In genomic region chr10:93541585-93541984, GRCm38 (mm10) we compare ENCODE assay signal across 32 mouse cellular contexts. TPM values are rescaled to one million over a fixed set of nuclear protein-coding genes. Genes with fewer than 3 reads are reported as not detected.
DNase-seq lines count a peak whose midpoint lies in the region; ATAC-seq and TF ChIP-seq lines count a peak whose summit lies in the region.
"Had no signal": no experiment of that assay in that cellular context is flagged by ENCODE, and none has a peak within 500 bp of the region (broad histone marks: within the 10 kb centered on the region; RNA-seq: fewer than 3 reads in every experiment).

No protein-coding gene starts in this region.

- no peak overlapping the region for H3K9ac ChIP-seq in kidney, postnatal 0 days (ENCODE audit: low read depth, low read length)
- H3K9ac ChIP-seq in CH12.LX (ENCODE audit: insufficient read depth, low read depth), result peak overlapping the region; percentile 85; the same call in 1 of the 2 replicates
- H3K9ac ChIP-seq: heart, embryonic 12.5 days; hindbrain, embryonic 12.5 days; limb, embryonic 12.5 days; liver, embryonic 12.5 days; midbrain, embryonic 13.5 days; neural tube, embryonic 13.5 days had no signal

- no peaks in the 10 kb centered on the region for H3K9me3 ChIP-seq in kidney, postnatal 0 days (replicated peaks; ENCODE audit: low read length)
- no peaks in the 10 kb centered on the region for H3K9me3 ChIP-seq in CH12.LX (replicated peaks; ENCODE audit: low read length)
- H3K9me3 ChIP-seq: heart, embryonic 12.5 days; hindbrain, embryonic 12.5 days; limb, embryonic 12.5 days; liver, embryonic 12.5 days; midbrain, embryonic 13.5 days; neural tube, embryonic 13.5 days had no signal

- H3K4me2 ChIP-seq in kidney, postnatal 0 days (ENCODE audit: low read length), result no peak overlapping the region
- no peak overlapping the region for H3K4me2 ChIP-seq in CH12.LX (ENCODE audit: insufficient read depth, low read depth, poor library complexity, severe bottlenecking)
- H3K4me2 ChIP-seq: heart, embryonic 12.5 days; hindbrain, embryonic 12.5 days; limb, embryonic 12.5 days; liver, embryonic 12.5 days; midbrain, embryonic 13.5 days; neural tube, embryonic 13.5 days had no signal

- no peak for ATAC-seq in kidney, postnatal 0 days (replicated peaks; ENCODE audit: low FRiP score, low read depth)
- peak; percentile 14 to 40; a peak in 2 of 4 replicates for ATAC-seq in hematopoietic stem cell, adult 5-6 weeks (replicated peaks in 1 of 2; ENCODE audit: insufficient read depth in 1 of 2, low FRiP score in 2 of 2, low TSS enrichment in 1 of 2, low read depth in 1 of 2, poor library complexity in 2 of 2, severe bottlenecking in 2 of 2)
- ATAC-seq in neutrophil, adult 5-6 weeks (ENCODE audit: extremely low read depth, insufficient number of reproducible peaks, low FRiP score, poor library complexity, severe bottlenecking), result peak; percentile 27; the same call in 1 of the 2 replicates
- ATAC-seq: forebrain, embryonic 14.5 days; liver, embryonic 12.5 days; midbrain, embryonic 13.5 days had no signal

- no peak for TF ChIP-seq POLR2A in CH12.LX (IDR thresholded peaks at IDR 0.05; ENCODE audit: low read depth, low read length)

- peak; percentile 10 for DNase-seq in kidney, postnatal 0 days (ENCODE audit: low spot score)
- no peak for DNase-seq in kidney, adult 9 months
- DNase-seq in CH12.LX (ENCODE audit: extremely low read depth), result no peak
- DNase-seq in urinary bladder, adult 2 months (ENCODE audit: low spot score), result no peak
- no peak for DNase-seq in layer of hippocampus, postnatal 14 days (ENCODE audit: low spot score in 2 of 2)
- DNase-seq in frontal cortex, postnatal 14 days (ENCODE audit: low spot score in 2 of 2), result no peak
- DNase-seq: cerebellum, adult 11 months; cerebellum, postnatal 10 days; heart, adult 18-20 months; heart, postnatal 10 days; kidney, adult 2 months; kidney, postnatal 25 days; layer of hippocampus, postnatal 36 days; lung, adult 2 months; lung, postnatal 14 days; right cerebral cortex, postnatal 4 days; thymus, adult 2 months had no signal

- H3K4me3 ChIP-seq in kidney, postnatal 0 days (replicated peaks; ENCODE audit: low read depth, low read length), result no peak overlapping the region
- no peak overlapping the region for H3K4me3 ChIP-seq in CH12.LX (replicated peaks in 1 of 3; ENCODE audit: low read depth in 2 of 3, low read length in 2 of 3, poor library complexity in 1 of 3)
- H3K4me3 ChIP-seq: heart, embryonic 12.5 days; hindbrain, embryonic 12.5 days; layer of hippocampus, adult 2 months; limb, embryonic 12.5 days; liver, embryonic 12.5 days; midbrain, embryonic 13.5 days; neural tube, embryonic 13.5 days had no signal

- no peaks in the 10 kb centered on the region for H3K36me3 ChIP-seq in kidney, postnatal 0 days (ENCODE audit: insufficient read depth, low read length)
- no peaks in the 10 kb centered on the region for H3K36me3 ChIP-seq in CH12.LX (replicated peaks in 1 of 2; ENCODE audit: control insufficient read depth in 1 of 2, insufficient read depth in 1 of 2, low read length in 1 of 2)
- H3K36me3 ChIP-seq: heart, embryonic 12.5 days; hindbrain, embryonic 12.5 days; limb, embryonic 12.5 days; liver, embryonic 12.5 days; midbrain, embryonic 13.5 days; neural tube, embryonic 13.5 days had no signal

- in situ Hi-C loops in CH12.LX (cut with MboI; ENCODE audit: low pct_ligation_motif_present, low pct_unique_long_range_greater_than_20kb, low sequenced_read_pairs), result loop anchor here (5.0 kb wide), 1 partner anchor 36 kb away; no protein-coding TSS in a partner anchor

- dilution Hi-C loops in CH12.LX (cut with MboI; ENCODE audit: extremely low pct_ligation_motif_present, extremely low pct_unique_long_range_greater_than_20kb, low sequenced_read_pairs), result no loop called here

- no peaks in the 10 kb centered on the region for H3K27me3 ChIP-seq in kidney, postnatal 0 days (ENCODE audit: insufficient read depth, low read length)
- no peaks in the 10 kb centered on the region for H3K27me3 ChIP-seq in CH12.LX (replicated peaks)

- H3K27ac ChIP-seq in kidney, postnatal 0 days, result no peak overlapping the region
- peak overlapping the region; percentile 99; the same call in 1 of the 2 replicates for H3K27ac ChIP-seq in CH12.LX (ENCODE audit: insufficient read depth, low read depth)
- H3K27ac ChIP-seq: hindbrain, embryonic 12.5 days; layer of hippocampus, adult 2 months; limb, embryonic 12.5 days; liver, embryonic 12.5 days; midbrain, embryonic 13.5 days; neural tube, embryonic 13.5 days had no signal

- TF ChIP-seq EP300 in CH12.LX (IDR thresholded peaks at IDR 0.05; ENCODE audit: low read length), result 0 out of 2 replicates have a peak, but pooled peaks have one; percentile 37

- peaks cover 5% of the 10 kb centered on the region; the same call in 1 of the 2 replicates for H3K4me1 ChIP-seq in kidney, postnatal 0 days (replicated peaks; ENCODE audit: insufficient read depth, low read length)
- H3K4me1 ChIP-seq in CH12.LX (ENCODE audit: control insufficient read depth in 1 of 2, insufficient read depth in 2 of 2), result peaks cover under 1 to 48% of the 10 kb centered on the region in 2 experiments

- WGBS in kidney, postnatal 0 days, result 52% methylated on average over 1 of the region's 1 CpGs

- TF ChIP-seq RAD21 in CH12.LX (IDR thresholded peaks at IDR 0.05; ENCODE audit: low read depth, low read length), result no peak

- no peak for TF ChIP-seq CTCF in kidney, postnatal 0 days (IDR thresholded peaks at IDR 0.05; ENCODE audit: low read depth)
- no peak for TF ChIP-seq CTCF in CH12.LX (conservative IDR thresholded peaks at IDR 0.05 in 1 of 2, IDR thresholded peaks at IDR 0.05 in 1 of 2; ENCODE audit: low read depth in 2 of 2, low read length in 2 of 2)

- H3K79me2 ChIP-seq in CH12.LX (replicated peaks; ENCODE audit: control insufficient read depth, extremely low read depth, insufficient read depth, poor library complexity, severe bottlenecking), result no peaks in the 10 kb centered on the region

TF ChIP-seq in CH12.LX, 34 proteins besides CTCF, POLR2A, EP300 and RAD21:
- TF ChIP-seq ETS1 (conservative IDR thresholded peaks at IDR 0.05; ENCODE audit: low read depth, low read length), result 0 out of 2 replicates have a peak, but pooled peaks have one; percentile 36
- no peak for TF ChIP-seq UBTF (IDR thresholded peaks at IDR 0.05; ENCODE audit: low read depth, low read length)
- no peak for TF ChIP-seq KAT2A (IDR thresholded peaks at IDR 0.05; ENCODE audit: insufficient replicate concordance, low read length)
- peak; percentile 72 for TF ChIP-seq JUND (conservative IDR thresholded peaks at IDR 0.05; ENCODE audit: low read depth, low read length)
- no peak for TF ChIP-seq GABPA (IDR thresholded peaks at IDR 0.05; ENCODE audit: insufficient replicate concordance, low read depth, low read length)
- no peak for TF ChIP-seq RCOR1 (conservative IDR thresholded peaks at IDR 0.05; ENCODE audit: low read depth, low read length)
- 0 out of 2 replicates have a peak, but pooled peaks have one; percentile 42 for TF ChIP-seq MAZ (IDR thresholded peaks at IDR 0.05; ENCODE audit: low read depth, low read length)
- TF ChIP-seq MAX (IDR thresholded peaks at IDR 0.05; ENCODE audit: low read length), result no peak
- peak; percentile 31; the same call in 1 of the 2 replicates for TF ChIP-seq BHLHE40 (IDR thresholded peaks at IDR 0.05; ENCODE audit: low read depth, low read length)
- TF ChIP-seq MEF2A (IDR thresholded peaks at IDR 0.05; ENCODE audit: borderline replicate concordance, low read depth, low read length), result no peak
- TF ChIP-seq ZNF384 (IDR thresholded peaks at IDR 0.05; ENCODE audit: low read depth, low read length), result peak; percentile 73

RNA-seq across cellular contexts. Expression of gene Ccdc38, which starts 1.2 kb away (rescaled TPM):
- polyA plus RNA-seq in kidney, postnatal 0 days (2015; fragmentation: Nextera tagmentation; extraction: Ambion mirVana), result 0.26 and 0.29 TPM in 2 replicates
- total RNA-seq in CH12.LX (2012; rRNA removed) (6.6 and 9.2 TPM in 2 replicates), CH12.LX (2014; rRNA removed) (47.3 and 55.8 TPM in 2 replicates)
- 17.9 and 22.2 TPM in 2 replicates for polyA plus RNA-seq in CH12.LX (2012; ENCODE audit: insufficient read length, low read depth)
- total RNA-seq in hematopoietic stem cell, adult 5-6 weeks (2017), result not detected in 2 replicates
- not detected in 2 replicates for total RNA-seq in neutrophil, adult 5-6 weeks (2017)
- 0.01 TPM in 1 of 2 replicates, not detected in the other for polyA plus RNA-seq in urinary bladder, adult 2 months (2012; rRNA removed)
- not detected for total RNA-seq in layer of hippocampus, postnatal 14 days (2021)
- total RNA-seq: adrenal gland, adult 18-20 months; adrenal gland, postnatal 4 days; gastrocnemius, adult 8-10 months; heart, adult 18-20 months; heart, postnatal 10 days; layer of hippocampus, adult 2 months; layer of hippocampus, postnatal 36 days had no signal
- polyA plus RNA-seq: kidney, adult 2 months had no signal

RNA-seq across cellular contexts. Expression of gene Amdhd1, which starts 1.8 kb away (rescaled TPM):
- polyA plus RNA-seq in kidney, postnatal 0 days (2015; fragmentation: Nextera tagmentation; extraction: Ambion mirVana), result 2.8 and 3.5 TPM in 2 replicates
- 4.6 and 8.4 TPM in 2 replicates for total RNA-seq in CH12.LX (2012; rRNA removed)
- 2.4 and 3.3 TPM in 2 replicates for total RNA-seq in CH12.LX (2014; rRNA removed)
- polyA plus RNA-seq in CH12.LX (2012; ENCODE audit: insufficient read length, low read depth), result 2.3 and 2.4 TPM in 2 replicates
- 0.13 TPM in 1 of 2 replicates, not detected in the other for total RNA-seq in hematopoietic stem cell, adult 5-6 weeks (2017)
- 0.25 TPM in 1 of 2 replicates, not detected in the other for total RNA-seq in neutrophil, adult 5-6 weeks (2017)
- 0.67 and 0.83 TPM in 2 replicates for polyA plus RNA-seq in urinary bladder, adult 2 months (2012; rRNA removed)
- under 1 TPM; 0.14 to 0.50 TPM for total RNA-seq in layer of hippocampus, postnatal 14 days (2021)
- total RNA-seq: adrenal gland, adult 18-20 months; gastrocnemius, adult 8-10 months; heart, adult 18-20 months; megakaryocyte, adult 5-6 weeks had no signal
- polyA plus RNA-seq: neural tube, embryonic 13.5 days had no signal

RNA-seq across cellular contexts. Expression of gene Snrpf, which starts 47.9 kb away (rescaled TPM):
- 119 and 121 TPM in 2 replicates for polyA plus RNA-seq in kidney, postnatal 0 days (2015; fragmentation: Nextera tagmentation; extraction: Ambion mirVana)
- total RNA-seq in CH12.LX (2012; rRNA removed) (184 and 191 TPM in 2 replicates), CH12.LX (2014; rRNA removed) (186 and 207 TPM in 2 replicates)
- polyA plus RNA-seq in CH12.LX (2012; ENCODE audit: insufficient read length, low read depth), result 144 and 159 TPM in 2 replicates
- total RNA-seq in hematopoietic stem cell, adult 5-6 weeks (2017), result 124 and 287 TPM in 2 replicates
- 27.2 and 40.0 TPM in 2 replicates for total RNA-seq in neutrophil, adult 5-6 weeks (2017)
- polyA plus RNA-seq in urinary bladder, adult 2 months (2012; rRNA removed), result 54.3 and 64.8 TPM in 2 replicates
- total RNA-seq in layer of hippocampus, postnatal 14 days (2021), result 10 to 100 TPM; 10.4 to 11.7 TPM

RNA-seq across cellular contexts. Expression of gene Hal, which starts 53.0 kb away (rescaled TPM):
- polyA plus RNA-seq in kidney, postnatal 0 days (2015; fragmentation: Nextera tagmentation; extraction: Ambion mirVana), result not detected in 2 replicates
- total RNA-seq in CH12.LX (2012; rRNA removed) (0.76 TPM in 2 replicates), CH12.LX (2014; rRNA removed) (0.26 TPM in 1 of 2 replicates, not detected in the other)
- polyA plus RNA-seq in CH12.LX (2012; ENCODE audit: insufficient read length, low read depth), result 0.29 TPM in 1 of 2 replicates, not detected in the other
- 0.88 TPM in 1 of 2 replicates, not detected in the other for total RNA-seq in hematopoietic stem cell, adult 5-6 weeks (2017)
- 0.35 and 0.37 TPM in 2 replicates for total RNA-seq in neutrophil, adult 5-6 weeks (2017)
- polyA plus RNA-seq in urinary bladder, adult 2 months (2012; rRNA removed), result 0.08 and 0.10 TPM in 2 replicates
- total RNA-seq in layer of hippocampus, postnatal 14 days (2021), result under 1 TPM in 1 of 2 experiments, not detected in 1; 0.21 TPM
- total RNA-seq: heart, postnatal 10 days had no signal
- polyA plus RNA-seq: forebrain, embryonic 14.5 days; frontal cortex, adult 2 months; heart, embryonic 12.5 days; limb, embryonic 12.5 days; neural tube, embryonic 13.5 days had no signal
